Mouse (Mus musculus) liver, embryonic 14.5 days (tissue): Measurements from ENCODE around the gene Dpp7. TPM values are rescaled to one million over a fixed set of nuclear protein-coding genes. Genes with fewer than 3 reads are reported as not detected.
A peak's percentile ranks its signal among the peaks of the same experiment; 100 is the strongest.

Experiments used
- ATAC-seq: fragments of 200-750 bp; cut with Nextera tagmentation; 2 replicates; pipeline ENCODE4 v1.8.0; 2017; ENCODE audit warnings: moderate number of reproducible peaks, mild to moderate bottlenecking, moderate library complexity; ENCODE audit not compliant: insufficient read depth
- DNase-seq, 3 experiments: peaks; one replicate each; pipeline ENCODE4 v3.0.0-alpha.2; 2012 to 2013; ENCODE audit warnings: low read depth in 3 of 3, low spot score in 3 of 3
- H3K27ac ChIP-seq: fragments of 300-500 bp; sonication (generic); 2 replicates; pipeline ENCODE4 v1.5.1; 2014; ENCODE audit warnings: moderate library complexity, mild to moderate bottlenecking, control low read depth, inconsistent platforms
- H3K27me3 ChIP-seq: fragments of 300-500 bp; sonication (generic); 2 replicates; pipeline ENCODE4 v1.6.1; 2014; ENCODE audit warnings: mild to moderate bottlenecking, low read length, moderate library complexity; ENCODE audit not compliant: control insufficient read depth, insufficient read depth
- H3K36me3 ChIP-seq: fragments of 300-500 bp; sonication (generic); replicated peaks from 2 replicates; pipeline ENCODE4 v1.6.1; 2014; ENCODE audit warnings: low read depth; ENCODE audit not compliant: control insufficient read depth, insufficient read depth
- H3K4me1 ChIP-seq, 2 experiments: fragments of 200-500 bp in 1 of 2; fragments of 300-500 bp in 1 of 2; sonication (generic) in 1 of 2; replicated peaks; 2 replicates each; pipeline ENCODE4 v1.6.1; 2012 to 2014; ENCODE audit warnings: antibody characterized with exemption in 1 of 2, inconsistent platforms in 1 of 2, low read length in 1 of 2; ENCODE audit not compliant: control insufficient read depth in 2 of 2, insufficient read depth in 2 of 2
- H3K4me2 ChIP-seq: fragments of 300-500 bp; sonication (generic); 2 replicates; pipeline ENCODE4 v1.6.1; 2014; ENCODE audit warnings: low read depth, mild to moderate bottlenecking, control low read depth, moderate library complexity
- H3K4me3 ChIP-seq, 2 experiments: fragments of 200-500 bp in 1 of 2; fragments of 300-500 bp in 1 of 2; sonication (generic) in 1 of 2; 2 replicates each; pipeline ENCODE4 v1.5.1; 2012 to 2014; ENCODE audit warnings: low read depth in 2 of 2, low read length in 2 of 2, mild to moderate bottlenecking in 2 of 2, control low read depth in 1 of 2, inconsistent platforms in 1 of 2, moderate library complexity in 1 of 2; ENCODE audit not compliant: insufficient read depth in 1 of 2
- H3K9ac ChIP-seq: fragments of 300-500 bp; sonication (generic); replicated peaks from 2 replicates; pipeline ENCODE4 v1.6.1; 2014; ENCODE audit warnings: mild to moderate bottlenecking, control low read depth, moderate library complexity
- H3K9me3 ChIP-seq: fragments of 300-500 bp; sonication (generic); 2 replicates; pipeline ENCODE4 v1.6.1; 2016; ENCODE audit warnings: low read length, mixed read lengths; ENCODE audit not compliant: control insufficient read depth
- CTCF ChIP-seq: IDR thresholded peaks from 2 replicates; pipeline ENCODE4 v1.5.1; 2016; ENCODE audit warnings: antibody characterized with exemption, low read depth, control low read depth
- EP300 ChIP-seq: IDR thresholded peaks from 2 replicates; pipeline ENCODE4 v1.6.1; 2016; ENCODE audit warnings: antibody characterized with exemption, low read depth
- WGBS: fragments of 180-500 bp; shearing (Covaris S2); extraction: QIAGEN DNeasy Blood & Tissue Kit; methylation state at CpG from one replicate; pipeline ENCODE4 v1.1.7; 2014; ENCODE audit not compliant: insufficient replicate concordance; 5-methylcytosine and 5-hydroxymethylcytosine counted together
- polyA plus RNA-seq, 2 experiments: library from polyadenylated mRNA; depleted of rRNA in 1 of 2; stranded (reverse) in 1 of 2; unstranded in 1 of 2; fragments of >200 nt; fragmentation: Nextera tagmentation in 1 of 2; extraction: Ambion mirVana in 1 of 2; gene quantifications; 2 replicates each; pipeline versions ENCODE4 v1.2.1 to v1.2.3; 2012 to 2014

Dpp7 gene
- polyA plus RNA-seq, 2 experiments, result 9.4 to 10.6 TPM

- no peak overlapping the region for H3K27ac ChIP-seq
- no peak overlapping the region for H3K4me3 ChIP-seq
- no peaks in the 10 kb centered on the region; the same call in 1 of the 2 replicates for H3K27me3 ChIP-seq
- no peak overlapping the region for H3K9ac ChIP-seq
- WGBS, result 35% methylated on average over 7 of the region's 7 CpGs
- TF ChIP-seq CTCF, result peak; percentile 74
- TF ChIP-seq EP300, result no peak
- H3K9me3 ChIP-seq, result no peaks in the 10 kb centered on the region
- H3K4me1 ChIP-seq, result peaks cover 10% of the 10 kb centered on the region in 2 experiments
- H3K36me3 ChIP-seq, result no peaks in the 10 kb centered on the region
- no peak overlapping the region for H3K4me2 ChIP-seq
- DNase-seq, result peak in 2 of 3 experiments; percentile 36 to 43
- no peak for ATAC-seq
Observed at GRCm38 (mm10) chr2:25328440-25328839, 27.7 kb downstream of the Dpp7 start.

DNA sequence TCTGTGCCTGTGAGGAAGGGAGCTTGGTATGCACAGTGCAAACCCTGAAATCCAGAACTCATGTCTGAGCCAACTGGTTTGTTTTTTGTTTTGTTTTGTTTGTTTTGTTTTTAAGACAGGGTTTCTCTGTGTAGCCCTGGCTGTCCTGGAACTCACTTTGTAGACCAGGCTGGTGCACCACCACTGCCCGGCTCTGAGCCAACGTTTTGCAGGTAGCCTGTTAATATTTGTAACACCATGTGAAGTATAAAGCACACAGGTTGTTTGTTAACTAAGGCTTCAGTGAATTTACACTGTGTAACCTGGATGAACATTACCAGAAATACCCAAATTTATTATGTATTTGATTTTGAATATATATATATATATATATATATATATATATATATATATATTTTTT is 30.1 kb downstream of the Dpp7 start:
- 61% methylated on average over 2 of the region's 2 CpGs for WGBS
- Histone ChIP-seq H3K27me3 (no peaks in the 10 kb centered on the region; the same call in 1 of the 2 replicates), H3K9me3 (no peaks in the 10 kb centered on the region), H3K36me3 (no peaks in the 10 kb centered on the region), H3K4me1 (peaks cover 0 to under 1% of the 10 kb centered on the region in 2 experiments; a peak in 2 of 4 replicates), H3K9ac (no peak overlapping the region), H3K4me3 (no peak overlapping the region), H3K27ac (no peak overlapping the region), H3K4me2 (no peak overlapping the region)
- no peak for TF ChIP-seq CTCF
- TF ChIP-seq EP300, result no peak
- ATAC-seq (no peak), DNase-seq (no peak)

DNA sequence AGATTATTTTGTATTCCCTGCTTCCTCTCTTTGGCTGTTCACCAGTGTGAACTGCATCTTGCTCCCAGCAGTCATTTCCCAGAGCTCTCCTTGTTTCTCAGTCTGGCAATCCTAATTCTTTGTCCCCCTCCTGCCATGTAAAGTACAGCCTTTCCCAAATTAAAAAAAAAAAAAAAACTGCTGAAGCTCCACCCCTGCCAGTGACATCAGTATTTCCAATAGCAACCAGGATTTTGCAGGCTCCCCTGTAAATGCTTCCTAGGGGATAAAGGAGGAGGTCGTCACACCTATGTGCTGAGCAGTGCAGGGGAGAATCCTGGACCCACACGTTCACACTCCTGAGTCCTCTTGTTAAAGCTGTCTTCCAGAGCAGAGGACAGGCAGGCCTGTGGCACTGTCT is 36.1 kb downstream of the Dpp7 start:
- no peaks in the 10 kb centered on the region for H3K9me3 ChIP-seq
- no peak overlapping the region for H3K4me3 ChIP-seq
- no peak overlapping the region for H3K9ac ChIP-seq
- WGBS, result 19% methylated on average over 2 of the region's 2 CpGs
- H3K4me1 ChIP-seq, result no peaks in the 10 kb centered on the region
- TF ChIP-seq CTCF (no peak), EP300 (no peak)
- H3K36me3 ChIP-seq, result no peaks in the 10 kb centered on the region
- DNase-seq (no peak), ATAC-seq (no peak)
- H3K27me3 ChIP-seq, result peaks cover 19% of the 10 kb centered on the region
- H3K4me2 ChIP-seq, result no peak overlapping the region
- H3K27ac ChIP-seq, result no peak overlapping the region

- peaks cover 19% of the 10 kb centered on the region for H3K27me3 ChIP-seq
- ATAC-seq (no peak), DNase-seq (peak in 2 of 3 experiments; percentile 37 to 41)
- TF ChIP-seq EP300 (no peak), CTCF (no peak)
- no peak within 1 kb of the TSS for H3K27ac ChIP-seq
- H3K9me3 ChIP-seq, result no peaks in the 10 kb centered on the region
- no peaks in the 10 kb centered on the region for H3K4me1 ChIP-seq
- H3K36me3 ChIP-seq, result no peaks in the 10 kb centered on the region
- WGBS, result 8% methylated on average over 58 of the region's 58 CpGs
- peak within 1 kb of the TSS; percentile 48 for H3K4me2 ChIP-seq
- no peak within 1 kb of the TSS; a peak in 1 of 4 replicates for H3K4me3 ChIP-seq
- H3K9ac ChIP-seq, result no peak within 1 kb of the TSS
Observed at GRCm38 (mm10) chr2:25318971-25319773, 37.0 kb downstream of the Dpp7 start, which contains the start of gene Grin1. Gene Grin1, minus strand, starts transcription at chr2:25319187.

DNA sequence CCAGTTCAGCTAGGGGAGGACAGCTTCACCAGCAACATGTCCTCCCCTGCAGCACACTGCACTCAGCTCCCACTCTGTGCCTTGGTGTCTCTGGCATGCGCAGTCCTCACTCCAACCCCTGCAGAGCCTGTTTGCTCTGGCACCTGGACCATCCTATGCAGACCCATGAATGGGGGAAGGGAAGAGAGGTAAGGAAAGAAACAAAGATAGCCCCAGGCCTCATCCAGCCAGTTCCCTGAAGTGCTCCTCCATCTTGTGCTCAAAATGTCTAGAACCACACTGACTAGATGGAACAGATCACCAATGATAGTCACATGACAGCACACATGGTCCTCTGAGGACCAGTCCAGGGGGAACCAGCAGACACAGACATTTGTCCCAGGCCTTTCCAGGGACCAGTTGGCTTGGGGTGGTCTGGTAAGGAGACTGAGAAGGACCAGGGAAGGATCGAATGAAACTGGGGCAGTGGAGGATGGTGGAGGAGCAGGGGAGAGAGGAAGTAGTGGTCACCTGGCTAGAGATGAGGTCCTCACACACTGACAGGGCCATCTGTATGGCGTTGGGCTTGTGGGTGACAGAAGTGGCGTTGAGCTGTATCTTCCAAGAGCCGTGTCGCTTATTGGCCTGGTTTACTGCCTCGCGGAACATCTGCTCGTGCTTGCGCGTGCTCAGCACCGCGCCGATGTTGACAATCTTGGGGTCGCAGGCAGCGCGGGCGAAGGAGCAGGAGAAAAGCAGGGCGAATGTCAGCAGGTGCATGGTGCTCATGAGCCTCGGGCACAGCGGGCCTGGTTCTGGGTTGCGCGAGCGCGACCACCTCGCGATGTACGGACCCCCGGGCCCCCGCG is 37.8 kb downstream of the Dpp7 start:
- DNase-seq (no peak), ATAC-seq (no peak)
- TF ChIP-seq EP300 (no peak), CTCF (no peak)
- peak overlapping the region; percentile 48 for H3K4me2 ChIP-seq
- H3K36me3 ChIP-seq, result no peaks in the 10 kb centered on the region
- 8% methylated on average over 31 of the region's 31 CpGs for WGBS
- H3K9ac ChIP-seq, result no peak overlapping the region
- no peaks in the 10 kb centered on the region for H3K9me3 ChIP-seq
- no peaks in the 10 kb centered on the region for H3K4me1 ChIP-seq
- H3K27me3 ChIP-seq, result peaks cover 19% of the 10 kb centered on the region
- H3K4me3 ChIP-seq, result no peak overlapping the region; a peak in 1 of 4 replicates
- no peak overlapping the region for H3K27ac ChIP-seq
